Mouse (Mus musculus) kidney, adult 9 months (tissue): ENCODE data around the gene Btbd19.
A peak's percentile ranks its signal among the peaks of the same experiment; 100 is the strongest.

ENCODE experiments used
- DNase-seq: peaks from one replicate; pipeline ENCODE4 v3.0.0; 2022

The Btbd19 gene

GRCm38 (mm10) chr4:117133817-117134600, 8.5 kb upstream of the Btbd19 start, which contains the start of gene Plk3:
Plk3 (minus strand) TSS chr4:117133963.
- DNase-seq: peak; percentile 98

GRCm38 (mm10) chr4:117133366-117133796, 7.9 kb upstream of the Btbd19 start:
- DNase-seq: no peak

DNA sequence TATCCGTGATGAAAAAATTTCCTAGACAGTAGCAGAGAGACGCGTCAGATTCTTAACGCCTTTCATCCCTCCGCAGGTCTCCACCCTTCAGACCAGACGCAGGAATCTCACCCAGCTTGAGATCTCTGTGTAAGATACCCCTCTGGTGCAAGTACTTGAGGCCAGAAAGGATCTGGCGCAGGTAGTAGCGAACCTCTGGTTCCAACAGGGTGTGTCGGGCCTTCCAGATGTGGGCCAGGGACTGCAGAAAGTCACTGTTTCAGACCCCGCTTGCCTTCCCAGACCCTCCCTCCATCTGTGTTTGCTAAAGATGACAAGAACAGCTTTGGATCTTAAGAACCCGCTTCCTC, 7.2 kb upstream of the Btbd19 start:
- no peak for DNase-seq

- DNase-seq: no peak
These were observed 6.6 kb upstream of the Btbd19 start for GRCm38 (mm10) chr4:117131890-117132793.

DNA sequence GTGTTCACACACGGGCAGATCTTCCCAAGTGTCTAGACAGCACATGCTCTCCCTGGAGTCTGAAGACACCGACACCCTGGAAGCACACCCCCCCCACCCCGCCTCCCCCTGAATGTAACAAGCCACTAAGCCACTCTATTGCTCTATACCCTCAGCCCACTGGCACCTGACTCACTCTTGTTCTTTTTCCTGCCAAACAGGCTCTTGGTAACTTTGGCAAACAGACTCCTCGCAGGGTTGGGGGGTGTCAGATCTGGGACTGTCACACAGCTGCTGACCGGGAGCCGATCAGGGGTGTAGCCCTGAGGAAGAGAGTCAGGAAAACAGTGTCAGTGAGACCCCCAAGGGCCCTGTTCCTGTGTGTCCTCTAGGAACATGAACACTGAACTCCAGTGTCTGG, 5.7 kb upstream of the Btbd19 start:
- DNase-seq: no peak

DNA sequence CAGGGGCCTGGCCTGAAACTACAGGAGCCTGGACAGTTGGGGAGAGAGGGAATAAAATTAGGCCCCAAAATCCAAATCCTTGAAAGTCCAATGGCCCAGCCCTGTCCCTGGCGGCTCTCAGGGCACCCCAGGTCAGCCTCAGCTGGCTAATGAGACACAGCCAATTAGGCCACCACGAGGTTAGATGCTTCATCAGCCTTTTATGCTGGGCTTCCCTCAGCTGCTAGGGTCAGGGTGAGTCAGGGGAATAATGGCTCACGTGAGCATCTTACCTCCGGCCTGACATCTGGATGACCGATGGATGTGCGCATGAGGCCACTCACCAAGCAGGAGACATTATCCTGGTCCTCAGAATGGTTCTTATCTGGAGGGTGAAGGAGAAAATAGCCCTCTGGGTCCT, 5.3 kb upstream of the Btbd19 start:
- DNase-seq: peak; percentile 42

DNA sequence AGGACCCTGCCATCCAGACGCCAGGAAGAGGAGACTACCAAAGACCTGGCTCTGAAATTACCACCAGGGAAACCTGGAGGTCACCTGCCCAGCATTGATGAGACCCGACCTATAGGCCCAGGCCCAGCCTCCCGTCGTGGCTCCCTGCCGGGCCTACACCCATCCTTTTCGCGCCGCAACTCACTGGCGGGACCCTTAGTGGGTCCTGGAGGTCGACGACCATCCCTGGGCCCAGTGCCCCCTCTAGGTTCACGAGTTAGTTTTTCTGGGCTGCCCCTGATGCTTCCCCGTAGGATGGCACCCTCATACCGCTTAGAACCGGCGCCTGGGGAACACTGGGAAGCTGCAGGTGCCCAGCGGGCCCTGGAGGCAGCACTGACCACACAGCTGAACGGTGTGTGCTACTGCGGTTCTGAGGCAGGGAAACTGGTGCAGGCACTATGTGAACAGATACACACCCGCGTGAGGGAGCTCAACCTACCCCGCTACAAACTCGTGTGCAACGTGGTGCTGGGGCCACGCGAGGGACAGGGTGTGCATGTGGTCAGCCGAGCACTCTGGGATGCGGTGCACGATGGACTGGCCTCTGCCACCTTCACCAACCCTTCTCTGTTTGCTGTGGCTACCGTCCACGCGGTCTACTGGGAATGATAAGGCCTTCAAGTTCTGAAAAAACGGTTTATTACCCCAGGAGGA, 2.6 kb upstream of the Btbd19 start:
- DNase-seq: no peak

DNA sequence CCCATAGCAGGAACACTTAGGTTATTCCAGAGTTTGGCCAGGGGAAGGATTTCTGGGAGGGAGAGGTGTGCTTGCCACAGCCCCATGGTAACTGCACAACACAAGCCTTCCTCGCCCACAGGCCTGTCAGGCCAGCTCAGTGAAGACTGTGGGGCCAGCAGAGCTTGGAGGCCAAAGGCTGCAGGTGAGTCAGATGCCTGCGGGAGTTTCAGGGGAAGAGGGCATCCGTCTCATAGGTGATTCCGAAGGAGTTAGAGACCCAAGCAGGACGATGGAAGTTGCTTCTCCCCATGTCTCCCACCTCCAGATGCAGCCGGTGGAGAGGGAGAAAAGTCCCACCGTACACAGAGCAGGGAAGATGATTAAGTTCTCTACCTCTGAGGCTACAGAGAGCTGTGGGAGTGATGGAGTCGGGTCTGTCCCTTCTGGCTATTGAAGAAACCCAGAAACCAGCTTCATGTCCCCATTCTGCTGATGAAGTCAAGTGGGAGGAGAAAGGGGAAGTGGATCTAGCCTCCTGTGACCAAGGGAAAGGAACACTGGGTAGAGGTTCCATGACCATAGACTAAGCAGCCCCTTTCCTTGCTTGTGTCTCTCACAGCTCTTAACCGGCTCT, 1.3 kb upstream of the Btbd19 start, which contains the start of gene Tctex1d4:
Gene Tctex1d4 (plus strand): TSS at position 120 of the 616 bp plus-strand sequence.
- no peak for DNase-seq

- DNase-seq: peak; percentile 84
These were observed 567 bp upstream of the Btbd19 start for GRCm38 (mm10) chr4:117125910-117126674.

DNA sequence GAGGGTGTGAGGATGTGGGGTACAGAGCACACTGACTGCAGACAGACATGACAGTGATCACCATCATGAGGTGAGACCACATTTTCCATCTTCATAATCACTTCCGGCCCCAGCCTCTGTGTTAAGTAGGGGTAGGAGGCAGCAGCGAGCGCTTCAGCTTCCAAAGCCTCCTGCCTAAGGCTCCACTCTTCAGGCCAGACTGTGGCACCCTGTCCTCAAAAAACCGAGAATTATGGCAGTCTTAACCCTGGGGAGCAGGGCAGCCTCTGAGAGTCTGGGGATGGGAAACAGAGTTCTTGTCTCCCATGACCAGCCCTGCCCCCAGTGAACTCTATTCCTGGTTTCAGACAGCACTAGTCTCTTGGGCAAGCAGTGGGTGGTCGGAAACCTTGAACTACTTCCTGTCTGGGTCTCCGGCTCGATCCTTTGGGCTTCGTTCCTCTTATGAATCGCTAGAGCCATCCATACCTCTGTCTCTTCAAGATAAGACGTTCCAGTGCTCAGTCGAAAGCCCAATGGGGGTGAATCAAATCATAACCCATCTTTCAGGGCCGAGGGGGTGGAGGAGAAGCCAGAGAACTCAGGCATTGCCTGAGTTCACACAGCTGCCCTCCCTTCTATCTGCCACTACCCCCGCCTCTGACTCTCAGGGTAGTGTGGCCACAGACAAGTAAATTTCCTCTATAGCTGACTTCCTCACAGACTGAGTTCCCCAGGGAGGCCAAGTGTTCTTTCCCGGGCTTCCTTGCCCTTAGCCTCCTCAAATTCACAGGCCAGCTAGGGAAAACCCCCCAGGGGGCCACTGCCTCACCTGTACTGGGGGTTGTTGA, 792 bp downstream of the Btbd19 start:
- peak; percentile 49 for DNase-seq

DNA sequence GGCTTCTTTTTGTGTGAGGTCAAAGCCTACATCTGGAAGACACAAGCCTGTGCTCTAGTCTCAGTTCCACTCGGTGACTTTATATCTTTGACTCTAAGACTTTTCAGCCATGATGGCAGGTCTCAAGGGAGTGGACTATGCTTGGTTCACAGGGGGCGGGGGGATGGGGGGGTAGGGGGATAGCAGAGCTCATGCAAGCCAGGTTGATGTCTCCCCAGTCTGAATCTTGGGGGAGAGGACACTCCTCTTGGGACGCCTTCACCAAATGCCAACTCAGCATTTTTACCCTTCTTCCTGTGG, 1.4 kb downstream of the Btbd19 start:
- no peak for DNase-seq

- DNase-seq: no peak
These were observed 1.8 kb downstream of the Btbd19 start for GRCm38 (mm10) chr4:117123546-117124217.

GRCm38 (mm10) chr4:117122209-117122608, 3.3 kb downstream of the Btbd19 start:
- DNase-seq: no peak

DNA sequence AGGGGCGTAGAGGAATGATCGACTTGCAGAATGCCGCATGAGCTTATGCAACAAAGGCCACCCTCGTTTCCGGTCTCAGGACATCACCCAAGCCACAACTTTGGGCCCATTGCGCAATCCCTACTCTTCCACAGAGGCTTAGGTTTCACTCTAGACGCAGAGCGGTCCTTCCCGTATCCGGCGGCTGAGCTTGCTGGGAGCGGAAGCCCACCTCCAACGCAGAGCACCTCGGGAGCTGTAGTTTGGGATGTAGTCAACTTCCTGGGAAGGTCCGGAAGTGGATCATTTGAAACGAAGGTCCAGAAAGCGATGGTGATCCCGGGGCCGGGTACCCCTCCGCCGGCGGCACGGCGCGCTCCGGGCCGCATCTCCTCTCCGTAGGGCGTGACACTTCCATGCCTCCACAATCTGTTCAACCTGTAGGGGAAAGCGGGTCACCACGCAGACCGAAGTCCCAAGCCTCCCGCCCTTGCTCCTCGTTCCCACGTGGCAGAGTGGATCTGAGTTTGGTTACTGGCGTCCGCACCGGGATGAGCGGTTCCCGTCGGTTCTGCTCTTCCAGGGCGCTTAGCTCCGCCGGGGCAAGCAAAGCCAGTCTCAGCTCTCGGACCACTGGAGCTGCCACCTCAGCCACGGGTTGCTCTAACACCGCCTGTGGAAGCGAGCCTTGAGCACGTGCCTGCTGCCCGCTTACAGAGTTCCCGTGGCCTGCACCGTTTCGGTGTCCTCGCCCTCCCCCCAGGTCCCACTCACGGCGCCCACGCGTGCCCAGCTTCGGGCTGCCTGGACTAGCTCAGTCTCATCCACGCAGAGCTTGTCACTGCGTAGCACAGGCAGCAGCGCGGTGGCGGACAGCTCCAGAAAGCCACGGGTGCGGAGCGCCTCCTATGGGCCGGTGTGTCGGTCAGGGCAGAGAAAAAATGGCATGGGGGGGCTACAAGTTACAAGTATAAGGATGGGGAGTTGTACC, 4.8 kb downstream of the Btbd19 start:
- peak; percentile 98 for DNase-seq

DNA sequence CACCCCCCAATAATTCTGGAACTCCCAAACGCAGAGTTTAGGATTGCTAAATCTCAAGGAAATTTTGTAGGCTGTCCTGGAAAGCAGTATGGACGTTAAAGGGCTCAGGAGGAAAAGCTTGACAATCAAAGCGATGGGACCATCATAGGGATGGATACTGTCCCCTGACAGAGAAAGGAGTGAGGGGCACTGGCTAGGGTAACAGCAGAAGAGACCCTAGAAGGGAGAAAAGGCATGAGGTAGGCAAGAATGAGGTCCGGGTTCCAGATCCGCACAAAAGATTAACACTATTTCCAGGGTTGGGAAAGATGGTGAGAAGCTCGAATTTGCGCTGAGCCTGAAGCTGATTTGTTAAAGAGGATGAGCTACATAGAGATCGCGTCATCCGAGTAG, 5.5 kb downstream of the Btbd19 start:
- no peak for DNase-seq

DNA sequence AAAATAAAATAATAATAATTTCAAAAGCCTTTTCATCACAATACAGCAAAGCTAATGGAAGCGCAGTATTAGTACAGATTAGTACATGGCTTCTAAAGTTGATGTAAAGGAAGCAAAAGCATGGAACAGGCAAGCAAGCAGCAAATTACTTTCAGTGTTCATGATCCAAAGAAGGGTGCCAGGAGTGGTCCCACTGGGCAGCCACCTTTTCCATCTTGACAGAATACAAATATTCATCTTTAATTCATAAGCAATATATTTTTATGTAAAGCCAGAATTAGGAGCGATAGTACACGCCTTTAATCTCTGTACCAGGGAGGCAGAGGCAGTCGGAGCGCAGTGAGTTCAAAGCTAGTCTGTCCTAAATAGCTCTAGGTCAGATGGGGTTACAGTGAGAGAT, 5.9 kb downstream of the Btbd19 start:
- no peak for DNase-seq

DNA sequence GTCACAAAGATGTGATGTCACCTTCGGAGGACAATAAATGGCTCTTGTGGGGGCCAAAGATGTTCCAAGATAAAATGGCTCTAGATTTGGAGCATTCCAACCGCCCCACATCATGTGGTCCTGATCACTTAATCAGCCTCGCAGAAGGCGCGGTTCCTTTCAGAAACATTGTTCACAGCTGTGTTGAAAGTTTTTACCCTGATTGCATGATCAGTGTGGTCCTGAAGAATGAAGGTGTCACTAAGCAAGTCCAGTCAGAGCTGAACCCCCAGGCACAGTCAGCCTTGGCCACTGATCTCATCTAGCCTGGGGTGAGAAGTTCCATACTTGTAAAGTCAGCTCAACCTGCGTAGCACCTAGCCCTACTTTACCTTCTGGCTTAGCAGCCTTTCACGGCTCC, 7.6 kb downstream of the Btbd19 start:
- no peak for DNase-seq

DNA sequence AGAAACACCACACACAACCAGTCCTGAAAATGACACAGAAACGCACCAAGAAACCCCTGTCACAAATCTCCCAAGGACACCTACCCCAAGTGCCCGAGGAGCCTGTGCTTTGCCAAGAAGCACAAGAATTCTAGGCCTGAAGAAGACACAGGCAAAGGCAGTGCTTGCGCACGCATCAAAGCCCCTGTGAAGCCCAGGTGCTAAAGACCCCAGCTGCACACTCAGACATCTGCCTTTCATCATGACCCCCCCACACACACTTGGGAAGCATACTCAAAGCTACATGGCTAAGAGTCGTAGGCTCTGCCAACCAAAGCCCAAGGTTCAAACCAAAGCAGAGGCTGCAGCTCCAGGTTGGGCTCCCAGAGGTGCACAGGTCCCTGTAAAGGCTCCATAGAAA, 9.9 kb downstream of the Btbd19 start:
- no peak for DNase-seq

DNA sequence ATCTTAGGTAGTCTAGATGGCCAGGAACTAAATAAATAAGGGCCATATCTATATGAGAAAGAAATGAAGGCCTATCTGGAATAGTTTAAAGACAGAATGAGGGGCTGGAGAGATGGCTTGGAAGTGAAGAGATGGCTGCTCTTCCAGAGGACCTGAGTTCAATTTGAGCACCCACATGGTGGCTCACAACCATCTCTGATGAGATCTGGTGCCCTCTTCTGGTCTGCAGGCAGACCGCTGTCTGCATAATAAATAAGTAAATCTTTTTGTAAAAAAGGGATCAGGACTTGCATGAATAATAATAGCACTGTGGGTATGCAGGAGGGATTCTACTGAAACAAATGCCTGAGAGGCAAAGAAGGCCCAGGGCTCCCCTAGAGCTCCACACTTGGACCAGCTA, 12.3 kb downstream of the Btbd19 start:
- no peak for DNase-seq

GRCm38 (mm10) chr4:117110985-117111384, 14.5 kb downstream of the Btbd19 start:
- DNase-seq: no peak
